Mouse (Mus musculus) gastrocnemius, adult 8-10 months (tissue): ENCODE measurements around the gene Camkv. TPM values are rescaled to one million over a fixed set of nuclear protein-coding genes. Genes with fewer than 3 reads are reported as not detected.

Source experiments
- DNase-seq, 2 experiments: peaks; one replicate each; pipeline ENCODE4 v3.0.0; 2022; ENCODE audit warnings: low spot score in 2 of 2
- total RNA-seq, 4 experiments: library from RNA; stranded (reverse); gene quantifications; 2 replicates each; pipeline ENCODE4 v1.2.4; 2022

Camkv gene
- total RNA-seq, 4 experiments from 2014 or later, result 0.20 to 0.46 (median 0.35) TPM

- no peak for DNase-seq
Measured at GRCm38 (mm10) chr9:107961881-107962280, 26.4 kb downstream of the Camkv start.

GRCm38 (mm10) chr9:107962916-107963315 lies 27.4 kb downstream of the Camkv start:
- DNase-seq, result no peak

DNA sequence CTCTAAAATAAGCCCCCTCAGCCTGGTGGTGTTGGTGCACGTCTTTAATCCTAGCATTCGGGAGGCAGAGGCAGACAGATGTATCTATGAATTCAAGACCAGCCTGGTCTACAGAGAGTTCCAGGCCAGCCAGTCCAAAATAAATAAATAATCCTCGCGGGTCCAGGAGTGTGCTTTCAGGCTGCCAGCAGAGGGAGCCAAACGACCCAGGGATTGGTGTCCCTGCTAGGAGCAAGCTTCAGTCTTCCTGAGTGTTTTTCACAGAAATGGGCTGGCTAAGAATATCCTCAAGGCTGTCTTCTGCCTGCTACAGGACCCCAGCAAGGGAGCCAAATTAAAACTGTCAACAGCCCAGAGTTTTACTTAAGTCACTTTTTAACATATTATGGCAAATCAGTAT lies 28.2 kb downstream of the Camkv start:
- peak in 1 of 2 experiments; percentile 35 for DNase-seq

GRCm38 (mm10) chr9:107964681-107965080 lies 29.2 kb downstream of the Camkv start:
- DNase-seq, result no peak

GRCm38 (mm10) chr9:107966676-107967075 lies 31.2 kb downstream of the Camkv start:
- no peak for DNase-seq

DNA sequence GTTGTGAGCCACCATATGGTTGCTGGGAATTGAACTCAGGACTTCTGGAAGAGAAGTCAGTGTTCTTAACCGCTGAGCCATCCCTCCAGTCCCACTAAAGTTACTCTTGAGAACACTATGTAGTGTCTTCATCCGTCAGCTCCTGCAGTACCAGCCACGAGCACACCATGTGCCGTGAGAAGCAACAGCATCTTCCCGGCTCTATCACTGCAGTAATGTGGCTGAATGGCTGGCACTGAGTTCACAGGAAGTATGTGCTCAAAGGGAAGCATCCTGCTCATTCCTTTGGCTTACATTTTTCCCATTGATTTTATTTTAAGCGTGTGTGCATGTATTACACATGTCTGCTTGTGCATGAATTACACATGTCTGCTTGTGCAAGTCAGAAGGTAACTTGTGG lies 32.0 kb downstream of the Camkv start:
- no peak for DNase-seq

GRCm38 (mm10) chr9:107968531-107968930 lies 33.1 kb downstream of the Camkv start:
- no peak for DNase-seq

- no peak for DNase-seq
Measured at GRCm38 (mm10) chr9:107970311-107970710, 34.8 kb downstream of the Camkv start.

DNA sequence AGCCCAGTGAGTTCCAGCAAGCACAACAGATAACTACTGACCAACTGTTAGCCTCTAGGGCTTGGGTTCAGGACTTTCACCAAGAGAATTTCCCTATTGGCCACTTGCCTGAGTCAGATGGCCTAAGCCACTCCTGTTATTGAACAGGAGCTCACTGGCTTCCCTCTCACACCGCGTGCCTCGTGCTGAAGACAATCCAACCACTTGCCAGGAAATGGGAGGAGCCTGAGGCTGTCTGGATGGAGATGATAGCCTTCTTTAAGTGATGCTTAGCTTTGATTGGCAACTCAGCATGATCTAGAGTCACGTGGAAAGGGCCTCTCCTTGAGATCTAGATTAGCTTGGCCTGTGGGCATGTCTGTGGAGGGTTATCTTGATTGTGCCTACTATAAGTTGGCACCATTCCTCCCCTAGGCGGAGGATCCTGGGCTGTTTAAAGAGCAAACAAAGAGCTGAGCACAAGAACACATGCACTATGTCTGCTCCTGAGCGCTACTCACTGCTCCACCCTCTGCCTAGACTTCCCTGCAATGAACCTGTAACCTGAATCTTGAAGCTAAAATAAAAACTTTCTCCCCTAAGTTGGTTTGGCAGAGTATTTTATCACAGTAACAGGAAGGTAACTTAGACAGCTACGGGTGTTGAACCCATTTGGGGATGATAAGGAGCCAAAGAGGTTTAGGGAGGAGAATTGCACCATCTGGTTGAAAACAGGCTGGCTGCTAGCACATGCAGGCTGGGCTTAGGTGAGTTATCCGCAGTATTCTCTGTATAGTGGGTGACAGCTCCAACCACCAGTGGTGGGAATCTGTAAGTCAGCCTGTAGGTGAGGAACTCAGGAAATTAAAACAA lies 36.4 kb downstream of the Camkv start:
- DNase-seq, result no peak

DNA sequence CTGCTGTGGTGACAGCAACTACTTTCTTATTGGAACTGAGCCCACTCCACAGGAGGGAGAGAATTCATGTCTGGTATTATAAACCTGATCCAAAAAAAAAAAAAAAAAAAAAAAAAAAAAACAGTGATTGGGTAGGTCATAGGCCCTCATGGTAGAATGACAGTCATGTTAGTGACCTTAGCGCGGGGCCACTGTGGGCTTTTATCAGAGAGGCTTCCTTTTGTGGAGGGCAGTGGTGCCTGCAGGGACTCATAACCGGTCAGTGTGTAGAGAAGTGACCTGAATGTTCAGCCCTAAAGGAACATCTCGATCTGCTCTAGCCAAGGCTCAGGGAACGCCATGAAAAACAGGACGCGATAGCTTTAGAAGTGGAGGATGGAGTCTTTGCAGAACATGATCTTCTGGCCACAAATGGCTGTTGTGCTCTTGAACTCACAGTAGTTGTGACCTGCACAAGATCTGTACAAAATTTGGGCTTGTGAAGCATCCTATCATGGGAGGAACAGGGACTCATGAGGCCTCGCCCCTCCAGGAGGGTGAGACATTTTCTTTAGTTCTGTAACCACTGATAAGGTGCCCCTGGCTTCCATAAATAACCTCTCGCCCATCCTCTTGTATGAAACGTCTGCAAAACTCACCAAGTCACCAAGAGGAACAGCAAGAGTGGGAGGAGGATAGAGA lies 39.2 kb downstream of the Camkv start:
- DNase-seq, result no peak

DNA sequence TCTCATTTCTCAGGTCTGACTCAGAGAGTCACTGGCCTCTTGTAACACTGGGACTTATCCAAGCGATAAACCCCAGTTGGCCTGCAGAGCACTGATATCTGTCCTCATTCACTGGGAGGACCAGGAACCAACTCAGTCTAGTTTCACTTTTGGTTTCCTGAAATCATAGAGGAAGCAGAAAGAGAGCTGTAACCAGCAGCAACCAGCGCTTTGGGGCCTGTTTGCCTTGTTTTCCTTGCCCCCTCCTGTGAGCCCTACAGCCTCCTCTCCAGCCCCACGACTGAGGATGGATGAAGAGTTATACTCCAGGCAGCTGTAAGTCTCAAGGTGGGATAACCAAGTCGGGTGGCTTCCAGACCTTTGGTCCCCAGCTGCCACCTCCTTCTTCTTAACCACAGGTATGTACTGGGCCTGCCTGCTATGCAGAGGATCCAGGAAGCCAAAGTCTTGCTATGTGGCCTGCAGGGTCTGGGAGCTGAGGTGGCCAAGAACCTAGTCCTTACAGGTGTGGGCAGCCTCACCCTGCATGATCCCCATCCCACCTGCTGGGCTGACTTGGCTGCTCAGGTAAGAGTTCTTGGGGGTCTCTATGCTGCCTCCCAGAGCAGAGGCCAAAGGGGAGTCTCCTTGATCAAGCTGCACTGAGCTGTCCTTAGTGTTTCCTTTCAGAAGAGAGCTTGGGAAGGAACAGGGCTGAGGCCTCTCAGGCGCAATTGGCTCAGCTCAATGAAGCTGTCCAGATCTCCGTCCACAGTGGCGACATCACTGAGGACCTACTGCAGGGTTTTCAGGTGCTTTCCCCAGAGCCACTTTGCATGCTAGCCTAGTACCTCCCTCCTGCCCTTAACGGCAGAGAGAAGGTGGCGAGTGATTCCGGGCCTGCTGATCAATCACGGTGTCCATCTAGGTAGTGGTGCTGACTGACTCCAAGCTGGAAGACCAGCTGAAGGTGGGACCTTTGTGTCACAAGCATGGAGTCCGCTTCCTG lies 40.2 kb downstream of the Camkv start, which contains the start of gene Uba7:
Gene Uba7 (plus strand): TSS at position 107 of the 988 bp plus-strand sequence.
- DNase-seq, result no peak

GRCm38 (mm10) chr9:107978815-107979214 lies 43.3 kb downstream of the Camkv start:
- no peak for DNase-seq

DNA sequence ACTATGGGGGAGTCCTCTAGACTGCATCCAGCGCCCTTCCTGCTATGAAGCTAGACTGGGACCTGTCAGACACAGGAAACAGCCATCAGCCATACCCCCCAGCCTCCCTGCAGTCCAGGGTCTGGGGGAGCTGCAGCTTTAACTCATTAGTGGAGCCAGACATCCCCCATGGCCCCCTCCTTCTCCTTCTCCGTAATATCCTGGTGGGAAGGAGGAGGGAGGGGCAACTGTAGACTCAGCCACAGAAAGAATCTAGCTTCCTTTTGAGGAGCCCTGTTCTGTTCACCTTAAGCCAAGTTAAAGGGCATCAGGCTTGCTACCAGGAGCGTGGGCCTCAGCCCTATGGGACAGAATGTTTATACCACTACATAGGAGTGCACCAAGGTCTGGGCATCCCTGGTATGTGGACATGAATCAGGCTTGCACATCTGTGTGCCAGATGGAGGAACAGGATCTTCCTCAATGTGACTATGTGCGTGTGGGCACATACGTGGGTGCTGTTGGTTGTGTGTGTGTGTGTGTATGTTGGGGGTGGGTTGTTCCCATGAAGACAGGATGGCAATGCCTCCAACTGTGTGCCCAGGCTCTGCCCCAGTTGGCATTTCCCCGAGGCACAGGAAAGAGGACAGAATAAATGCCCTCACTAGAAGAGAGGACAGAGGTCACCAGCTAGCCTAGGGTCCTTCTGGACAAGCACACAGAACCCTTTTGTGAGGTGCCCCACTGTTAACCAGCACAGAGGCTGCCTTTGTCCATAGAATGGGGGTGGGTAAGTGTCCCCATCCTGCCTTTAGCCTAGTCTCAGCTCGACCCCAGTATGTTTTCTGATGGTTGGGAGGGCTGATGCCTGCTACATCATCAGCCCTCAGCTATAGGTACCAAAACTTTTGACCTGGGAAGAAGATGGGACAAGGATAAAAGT lies 46.5 kb downstream of the Camkv start:
- DNase-seq, result no peak

DNA sequence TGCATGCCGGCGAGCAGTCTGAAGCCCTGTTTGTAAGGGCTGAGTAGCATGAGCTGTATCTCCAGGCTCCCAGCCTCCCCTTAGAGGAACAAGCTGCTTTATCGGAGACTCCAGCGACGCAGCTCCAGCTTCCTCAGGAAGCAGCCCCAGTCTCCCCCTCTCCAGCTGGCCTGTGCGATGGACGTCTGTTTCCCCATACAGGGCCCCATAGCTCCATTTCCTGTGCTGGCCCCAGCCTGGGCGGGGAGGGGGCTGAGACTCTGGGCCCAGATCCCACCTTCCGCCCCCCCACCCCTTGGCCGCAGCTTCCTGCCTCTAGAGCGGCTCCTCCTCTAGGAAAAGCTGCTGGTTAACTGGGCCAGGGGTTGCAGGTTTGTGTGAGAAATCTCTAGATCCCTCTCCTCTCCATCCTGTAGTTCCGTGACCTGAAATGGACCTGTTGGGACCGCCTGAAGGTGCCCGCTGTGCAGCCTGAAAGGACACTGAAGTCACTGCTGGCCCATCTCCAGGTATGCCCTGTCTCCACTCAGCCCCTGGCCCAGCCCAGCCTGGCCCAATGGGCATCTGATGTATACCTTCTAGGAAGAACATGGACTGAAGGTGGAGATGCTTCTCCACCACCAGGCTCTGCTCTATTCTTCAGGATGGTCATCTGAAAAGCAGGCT lies 47.3 kb downstream of the Camkv start, which contains the start of gene Gm20661:
Gene Gm20661 (plus strand): TSS at position 378 of the 666 bp plus-strand sequence.
- peak in 1 of 2 experiments; percentile 50 for DNase-seq

DNA sequence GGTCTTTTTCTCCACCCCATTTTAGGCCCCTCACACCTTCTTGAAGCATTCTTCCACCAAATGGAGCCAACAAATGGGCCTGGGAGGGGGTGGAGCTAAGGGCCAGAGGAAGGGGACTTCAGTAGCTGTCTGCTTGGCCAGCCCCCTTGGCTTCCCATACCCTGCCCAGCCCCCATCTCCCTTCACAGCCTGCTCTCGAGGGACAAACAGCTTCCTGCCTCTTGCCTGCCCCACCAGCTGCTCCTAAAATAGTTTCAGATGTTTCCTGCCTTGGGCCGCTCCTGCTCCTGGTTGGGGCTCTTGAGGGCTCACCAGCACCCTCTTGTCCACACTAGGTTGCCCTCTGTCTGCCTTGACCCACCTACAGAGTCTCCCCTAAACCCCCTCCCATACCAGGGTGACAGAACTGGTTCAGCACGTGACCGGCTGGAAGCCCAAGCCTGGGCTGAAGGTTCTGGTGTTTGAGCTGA lies 48.0 kb downstream of the Camkv start:
- peak; percentile 68 to 78 for DNase-seq

- no peak for DNase-seq
Measured at GRCm38 (mm10) chr9:107984052-107984753, 48.7 kb downstream of the Camkv start.

DNA sequence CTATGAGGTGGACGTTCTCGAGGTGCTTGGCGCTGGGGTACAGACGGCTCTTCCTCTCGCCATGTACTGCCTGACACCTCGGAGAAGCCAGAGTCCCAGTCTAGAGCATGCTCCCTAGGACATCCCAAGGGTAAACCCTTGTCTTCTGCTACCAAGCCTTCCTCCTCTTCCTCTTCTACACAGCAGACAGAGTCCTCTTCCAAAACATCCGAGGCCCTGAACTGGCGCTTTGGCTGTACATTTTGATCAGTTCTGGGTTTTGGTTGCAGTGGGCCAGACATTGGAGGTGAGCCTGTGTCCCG lies 49.2 kb downstream of the Camkv start:
- DNase-seq, result no peak

DNA sequence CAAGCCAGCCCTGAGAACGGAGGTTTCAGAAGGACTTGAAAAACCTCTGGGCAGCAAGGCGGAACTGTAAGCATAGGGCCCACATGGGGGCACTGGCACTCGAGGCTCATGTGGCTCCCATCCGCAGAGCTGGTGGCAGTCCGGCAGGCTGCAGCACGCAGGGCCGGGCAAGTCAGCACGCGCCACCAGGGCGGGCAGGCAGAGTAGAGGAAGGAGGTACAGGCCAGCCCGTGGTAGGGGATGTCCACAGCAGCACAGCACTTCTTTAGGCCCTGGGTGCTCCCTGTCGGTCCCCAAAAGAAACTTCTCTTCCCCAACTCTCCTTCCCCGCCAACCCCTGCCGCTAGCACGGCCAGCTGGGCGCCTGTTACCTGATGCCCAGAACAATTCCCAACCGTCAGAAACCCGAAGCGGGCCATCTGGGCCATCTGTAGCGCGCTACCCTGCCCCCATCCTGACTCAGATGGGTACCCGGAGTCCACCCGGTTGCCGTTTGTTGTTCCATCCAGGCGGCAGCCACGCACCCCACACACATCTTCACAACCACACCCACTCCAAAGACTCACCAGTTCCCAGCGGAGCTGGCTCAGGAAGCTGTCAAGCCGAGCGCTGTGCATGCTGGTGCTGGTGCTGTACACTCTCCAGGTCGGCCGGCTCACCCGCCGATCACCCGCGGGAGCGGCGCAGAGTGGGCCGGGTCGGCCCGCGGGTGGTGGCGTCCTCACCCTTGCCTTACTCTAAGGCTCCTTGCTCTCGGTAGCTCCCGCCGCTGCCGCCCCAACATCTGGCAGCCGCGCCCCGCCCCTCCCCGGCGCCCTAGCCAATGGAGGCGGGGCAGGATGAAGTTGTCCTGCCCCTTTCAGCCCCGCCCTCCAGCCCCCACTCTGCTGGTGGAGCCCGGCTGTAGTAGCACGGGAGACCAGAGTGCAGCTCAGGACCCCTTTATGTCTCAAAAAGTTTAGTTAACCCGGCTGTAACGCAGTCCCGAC lies 50.0 kb downstream of the Camkv start, which contains the start of gene Inka1:
Gene Inka1 (minus strand): TSS at position 749 of the 989 bp plus-strand sequence.
- DNase-seq, result peak; percentile 79 to 84
